8 mouse cellular contexts compared by ENCODE assay signal in genomic region chr2:125122624-125123476, GRCm38 (mm10). TPM values are rescaled to one million over a fixed set of nuclear protein-coding genes. Genes with fewer than 3 reads are reported as not detected.
DNase-seq lines count a peak whose midpoint lies in the region; ATAC-seq and TF ChIP-seq lines count a peak whose summit lies in the region.

No protein-coding gene starts in this region.

- peak overlapping the region; percentile 75 to 90 for H3K27ac ChIP-seq in heart, embryonic 14.5 days (replicated peaks in 1 of 2; ENCODE audit: control insufficient read depth in 1 of 2, insufficient read depth in 1 of 2, low read depth in 2 of 2, low read length in 2 of 2)
- H3K27ac ChIP-seq in kidney, postnatal 0 days: peak overlapping the region; percentile 85
- H3K27ac ChIP-seq in liver, adult 2 months (replicated peaks; ENCODE audit: insufficient read depth, low read depth, low read length): no peak overlapping the region; the same call in 1 of the 2 replicates
- H3K27ac ChIP-seq in midbrain, postnatal 0 days (ENCODE audit: low read depth, low read length): peak overlapping the region; percentile 98

- H3K36me3 ChIP-seq in C2C12 (ENCODE audit: control insufficient read depth, insufficient read depth): peaks cover 14% of the 10 kb centered on the region
- H3K36me3 ChIP-seq in erythroblast, embryonic 14.5 days (ENCODE audit: control insufficient read depth): peaks cover 27% of the 10 kb centered on the region
- H3K36me3 ChIP-seq in heart, embryonic 14.5 days (ENCODE audit: control insufficient read depth, insufficient read depth, low read length): no peaks in the 10 kb centered on the region
- no peaks in the 10 kb centered on the region for H3K36me3 ChIP-seq in kidney, postnatal 0 days (ENCODE audit: insufficient read depth, low read length)
- H3K36me3 ChIP-seq in liver, adult 2 months (ENCODE audit: control insufficient read depth, insufficient read depth, low read length): no peaks in the 10 kb centered on the region
- no peaks in the 10 kb centered on the region for H3K36me3 ChIP-seq in midbrain, postnatal 0 days (ENCODE audit: insufficient read depth, low read length)

- TF ChIP-seq POLR2A in brain, embryonic 14.5 days (IDR thresholded peaks at IDR 0.05; ENCODE audit: borderline replicate concordance, extremely low read depth, insufficient read depth, insufficient read length, poor library complexity, severe bottlenecking): no peak
- TF ChIP-seq POLR2A in liver, adult 2 months (IDR thresholded peaks at IDR 0.05; ENCODE audit: extremely low read depth, insufficient read depth, low read length): no peak

- peak overlapping the region; percentile 88 for H3ac ChIP-seq in C2C12 (ENCODE audit: control insufficient read depth, insufficient read length, low read depth)

- peak overlapping the region; percentile 80 for H3K4me3 ChIP-seq in C2C12 (ENCODE audit: insufficient read depth, poor library complexity, severe bottlenecking)
- H3K4me3 ChIP-seq in erythroblast, embryonic 14.5 days (replicated peaks): peak overlapping the region; percentile 92
- H3K4me3 ChIP-seq in heart, embryonic 14.5 days (ENCODE audit: control insufficient read depth in 1 of 2, insufficient read depth in 1 of 2, low read depth in 1 of 2, low read length in 2 of 2): peak overlapping the region; percentile 82 to 87
- H3K4me3 ChIP-seq in kidney, postnatal 0 days (replicated peaks; ENCODE audit: low read depth, low read length): peak overlapping the region; percentile 71
- peak overlapping the region; percentile 65 for H3K4me3 ChIP-seq in liver, adult 2 months (ENCODE audit: insufficient read depth, low read depth, low read length)
- H3K4me3 ChIP-seq in midbrain, postnatal 0 days (ENCODE audit: low read depth, low read length): peak overlapping the region; percentile 65

- DNase-seq in brain, embryonic 14.5 days (ENCODE audit: low read depth): peak; percentile 71
- DNase-seq in kidney, postnatal 0 days (ENCODE audit: low spot score): peak; percentile 34
- peak; percentile 52 for DNase-seq in liver, adult 2 months (ENCODE audit: extremely low read depth, low read depth, low spot score)
- DNase-seq in midbrain, postnatal 0 days (ENCODE audit: low spot score): peak; percentile 62
- DNase-seq in spleen, postnatal 10 days (ENCODE audit: low spot score in 2 of 2): peak; percentile 59 to 70

- peak overlapping the region; percentile 96 for H3K9ac ChIP-seq in heart, embryonic 14.5 days (ENCODE audit: low read length)
- H3K9ac ChIP-seq in kidney, postnatal 0 days (ENCODE audit: low read depth, low read length): peak overlapping the region; percentile 89
- H3K9ac ChIP-seq in liver, adult 2 months (ENCODE audit: low read depth, low read length): peak overlapping the region; percentile 79
- peak overlapping the region; percentile 97 for H3K9ac ChIP-seq in midbrain, postnatal 0 days (replicated peaks; ENCODE audit: low read length, poor library complexity, severe bottlenecking)

- peaks cover 56% of the 10 kb centered on the region for H3K79me2 ChIP-seq in C2C12 (ENCODE audit: control insufficient read depth, insufficient read depth)
- peaks cover 11% of the 10 kb centered on the region; the same call in 1 of the 2 replicates for H3K79me2 ChIP-seq in liver, adult 2 months (ENCODE audit: control insufficient read depth, insufficient read depth, low read length)

- H3K4me1 ChIP-seq in erythroblast, embryonic 14.5 days (ENCODE audit: control insufficient read depth): peaks cover 43% of the 10 kb centered on the region
- H3K4me1 ChIP-seq in heart, embryonic 14.5 days (ENCODE audit: control insufficient read depth in 2 of 2, insufficient read depth in 2 of 2, low read length in 2 of 2): peaks cover 3 to 29% of the 10 kb centered on the region in 2 experiments
- no peaks in the 10 kb centered on the region for H3K4me1 ChIP-seq in kidney, postnatal 0 days (replicated peaks; ENCODE audit: insufficient read depth, low read length)
- H3K4me1 ChIP-seq in liver, adult 2 months (ENCODE audit: control insufficient read depth, insufficient read depth, low read length): peaks cover 6% of the 10 kb centered on the region; the same call in 1 of the 2 replicates
- H3K4me1 ChIP-seq in midbrain, postnatal 0 days (ENCODE audit: insufficient read depth, low read length): peaks cover 5% of the 10 kb centered on the region

- H3K4me2 ChIP-seq in heart, embryonic 14.5 days (ENCODE audit: low read length): peak overlapping the region; percentile 77
- peak overlapping the region; percentile 86 for H3K4me2 ChIP-seq in kidney, postnatal 0 days (ENCODE audit: low read length)
- peak overlapping the region; percentile 55 for H3K4me2 ChIP-seq in midbrain, postnatal 0 days (ENCODE audit: low read depth, low read length, poor library complexity, severe bottlenecking)

- peaks cover 51% of the 10 kb centered on the region for H3K79me3 ChIP-seq in C2C12 (ENCODE audit: low read depth)

- TF ChIP-seq CTCF in C2C12 (IDR thresholded peaks at IDR 0.05; ENCODE audit: control insufficient read depth, insufficient read depth, insufficient read length): no peak
- no peak for TF ChIP-seq CTCF in brain, embryonic 14.5 days (IDR thresholded peaks at IDR 0.05; ENCODE audit: borderline replicate concordance, extremely low read depth, insufficient read depth, insufficient read length)
- no peak for TF ChIP-seq CTCF in kidney, postnatal 0 days (IDR thresholded peaks at IDR 0.05; ENCODE audit: low read depth)
- TF ChIP-seq CTCF in liver, adult 2 months (IDR thresholded peaks at IDR 0.05; ENCODE audit: low read depth, low read length): no peak
- no peak for TF ChIP-seq CTCF in midbrain, postnatal 0 days (IDR thresholded peaks at IDR 0.05)

- under 1% methylated on average over 33 of the region's 59 CpGs for WGBS in heart, embryonic 14.5 days
- under 1% methylated on average over 46 of the region's 59 CpGs for WGBS in kidney, postnatal 0 days
- WGBS in liver, adult 2 months: 3% methylated on average over 58 of the region's 59 CpGs
- WGBS in midbrain, postnatal 0 days: under 1% methylated on average over 40 of the region's 59 CpGs

- ATAC-seq in heart, embryonic 14.5 days (ENCODE audit: insufficient number of reproducible peaks, insufficient read depth, low FRiP score, low read depth): peak; percentile 73
- peak; percentile 85 for ATAC-seq in kidney, postnatal 0 days (replicated peaks; ENCODE audit: low FRiP score, low read depth)
- ATAC-seq in midbrain, postnatal 0 days (ENCODE audit: low FRiP score): peak; percentile 77

- peaks cover 2% of the 10 kb centered on the region; the same call in 1 of the 2 replicates for H3K9me3 ChIP-seq in erythroblast, embryonic 14.5 days (ENCODE audit: control insufficient read depth, low read length)
- H3K9me3 ChIP-seq in heart, embryonic 14.5 days (ENCODE audit: control insufficient read depth, low read length): no peaks in the 10 kb centered on the region
- no peaks in the 10 kb centered on the region for H3K9me3 ChIP-seq in kidney, postnatal 0 days (replicated peaks; ENCODE audit: low read length)
- H3K9me3 ChIP-seq in midbrain, postnatal 0 days (ENCODE audit: low read length): no peaks in the 10 kb centered on the region

- H3K27me3 ChIP-seq in C2C12 (ENCODE audit: control insufficient read depth, insufficient read depth, insufficient read length): no peaks in the 10 kb centered on the region
- peaks cover 13% of the 10 kb centered on the region for H3K27me3 ChIP-seq in erythroblast, embryonic 14.5 days (ENCODE audit: control insufficient read depth)
- H3K27me3 ChIP-seq in heart, embryonic 14.5 days (ENCODE audit: control insufficient read depth, insufficient read depth, low read length): no peaks in the 10 kb centered on the region
- no peaks in the 10 kb centered on the region for H3K27me3 ChIP-seq in kidney, postnatal 0 days (ENCODE audit: insufficient read depth, low read length)
- no peaks in the 10 kb centered on the region for H3K27me3 ChIP-seq in liver, adult 2 months (ENCODE audit: control insufficient read depth, insufficient read depth, low read length)
- H3K27me3 ChIP-seq in midbrain, postnatal 0 days (ENCODE audit: insufficient read depth, low read length): no peaks in the 10 kb centered on the region

RNA-seq across cellular contexts. Expression of gene Myef2, which starts 0.6 kb away (rescaled TPM):
- 29.9 TPM for polyA plus RNA-seq in C2C12 (2012; fragmentation: generic; extraction: Trizol)
- polyA plus RNA-seq in brain, embryonic 14.5 days (2012; rRNA removed): 153 and 175 TPM in 2 replicates
- 1.9 and 2.1 TPM in 2 replicates for polyA plus RNA-seq in erythroblast, embryonic 14.5 days (2012)
- 65.6 and 66.4 TPM in 2 replicates for polyA plus RNA-seq in heart, embryonic 14.5 days (2014; fragmentation: Nextera tagmentation; extraction: Ambion mirVana)
- 78.3 and 79.6 TPM in 2 replicates for polyA plus RNA-seq in kidney, postnatal 0 days (2015; fragmentation: Nextera tagmentation; extraction: Ambion mirVana)
- total RNA-seq in liver, adult 2 months (2014; rRNA removed): 4.2 and 6.0 TPM in 2 replicates
- polyA plus RNA-seq in liver, adult 2 months (2012; rRNA removed): 1.6 and 2.5 TPM in 2 replicates
- total RNA-seq in midbrain, postnatal 0 days (2014; rRNA removed): 73.0 and 100 TPM in 2 replicates
- polyA plus RNA-seq in midbrain, postnatal 0 days (2015; fragmentation: Nextera tagmentation; extraction: Ambion mirVana): 152 and 174 TPM in 2 replicates

RNA-seq across cellular contexts. Expression of gene Ctxn2, which starts 13.6 kb away (rescaled TPM):
- not detected for polyA plus RNA-seq in C2C12 (2012; fragmentation: generic; extraction: Trizol)
- 1.9 and 3.1 TPM in 2 replicates for polyA plus RNA-seq in brain, embryonic 14.5 days (2012; rRNA removed)
- polyA plus RNA-seq in erythroblast, embryonic 14.5 days (2012): not detected in 2 replicates
- not detected in 2 replicates for polyA plus RNA-seq in heart, embryonic 14.5 days (2014; fragmentation: Nextera tagmentation; extraction: Ambion mirVana)
- not detected in 2 replicates for polyA plus RNA-seq in kidney, postnatal 0 days (2015; fragmentation: Nextera tagmentation; extraction: Ambion mirVana)
- total RNA-seq in liver, adult 2 months (2014; rRNA removed): not detected in 2 replicates
- not detected in 2 replicates for polyA plus RNA-seq in liver, adult 2 months (2012; rRNA removed)
- 12.6 and 16.1 TPM in 2 replicates for total RNA-seq in midbrain, postnatal 0 days (2014; rRNA removed)
- polyA plus RNA-seq in midbrain, postnatal 0 days (2015; fragmentation: Nextera tagmentation; extraction: Ambion mirVana): 47.5 and 47.7 TPM in 2 replicates

RNA-seq across cellular contexts. Expression of gene Slc12a1, which starts 29.5 kb away (rescaled TPM):
- polyA plus RNA-seq in C2C12 (2012; fragmentation: generic; extraction: Trizol): not detected
- polyA plus RNA-seq in brain, embryonic 14.5 days (2012; rRNA removed): 0.04 and 0.11 TPM in 2 replicates
- not detected in 2 replicates for polyA plus RNA-seq in erythroblast, embryonic 14.5 days (2012)
- polyA plus RNA-seq in heart, embryonic 14.5 days (2014; fragmentation: Nextera tagmentation; extraction: Ambion mirVana): not detected in 2 replicates
- polyA plus RNA-seq in kidney, postnatal 0 days (2015; fragmentation: Nextera tagmentation; extraction: Ambion mirVana): 219 and 221 TPM in 2 replicates
- total RNA-seq in liver, adult 2 months (2014; rRNA removed): 0.07 TPM in 1 of 2 replicates, not detected in the other
- not detected in 2 replicates for polyA plus RNA-seq in liver, adult 2 months (2012; rRNA removed)
- total RNA-seq in midbrain, postnatal 0 days (2014; rRNA removed): 0.05 and 0.44 TPM in 2 replicates
- polyA plus RNA-seq in midbrain, postnatal 0 days (2015; fragmentation: Nextera tagmentation; extraction: Ambion mirVana): 0.06 TPM in 2 replicates

RNA-seq across cellular contexts. Expression of gene Slc24a5, which starts 54.9 kb away (rescaled TPM):
- polyA plus RNA-seq in C2C12 (2012; fragmentation: generic; extraction: Trizol): 0.04 TPM
- 1.4 and 1.5 TPM in 2 replicates for polyA plus RNA-seq in brain, embryonic 14.5 days (2012; rRNA removed)
- not detected in 2 replicates for polyA plus RNA-seq in erythroblast, embryonic 14.5 days (2012)
- 3.3 and 4.3 TPM in 2 replicates for polyA plus RNA-seq in heart, embryonic 14.5 days (2014; fragmentation: Nextera tagmentation; extraction: Ambion mirVana)
- polyA plus RNA-seq in kidney, postnatal 0 days (2015; fragmentation: Nextera tagmentation; extraction: Ambion mirVana): 3.2 and 4.9 TPM in 2 replicates
- 0.65 and 0.87 TPM in 2 replicates for total RNA-seq in liver, adult 2 months (2014; rRNA removed)
- 0.07 and 0.37 TPM in 2 replicates for polyA plus RNA-seq in liver, adult 2 months (2012; rRNA removed)
- 0.14 and 1.4 TPM in 2 replicates for total RNA-seq in midbrain, postnatal 0 days (2014; rRNA removed)
- 4.7 and 5.0 TPM in 2 replicates for polyA plus RNA-seq in midbrain, postnatal 0 days (2015; fragmentation: Nextera tagmentation; extraction: Ambion mirVana)

Comparison
In these comparisons a context has a peak if more than half of its experiments do, and no peak if none do; other contexts are left out.
1. RNA of gene Ctxn2, which starts 13.6 kb away (polyA plus RNA-seq): 47.5 to 47.7 TPM in midbrain, postnatal 0 days; 1.9 to 3.1 TPM in brain, embryonic 14.5 days, not detected in kidney, postnatal 0 days, not detected in erythroblast, embryonic 14.5 days, not detected in C2C12 (single experiment), not detected in heart, embryonic 14.5 days and not detected in liver, adult 2 months; every median in the first group is over 10 times any median in the second.
2. RNA of gene Slc12a1, which starts 29.5 kb away (polyA plus RNA-seq): 219 to 221 TPM in kidney, postnatal 0 days; 0.04 to 0.11 TPM in brain, embryonic 14.5 days, 0.06 TPM in midbrain, postnatal 0 days, not detected in heart, embryonic 14.5 days, not detected in C2C12 (single experiment), not detected in erythroblast, embryonic 14.5 days and not detected in liver, adult 2 months; every median in the first group is over 100 times any median in the second.
3. Peak in every context shown above with its lines, with median percentiles within 50 percentile points of each other: H3K4me3 ChIP-seq, DNase-seq, ATAC-seq, H3K4me2 ChIP-seq and H3K9ac ChIP-seq.